Mouse (Mus musculus) heart, postnatal 0 days (tissue): Measurements from ENCODE around the gene Gli2. TPM values are rescaled to one million over a fixed set of nuclear protein-coding genes. Genes with fewer than 3 reads are reported as not detected.

Source experiments
- ATAC-seq: fragments of 200-750 bp; cut with Nextera tagmentation; 2 replicates; pipeline ENCODE4 v1.8.0; 2017; ENCODE audit warnings: low read depth, moderate number of reproducible peaks, moderate library complexity; ENCODE audit not compliant: insufficient read depth
- DNase-seq: peaks from one replicate; pipeline ENCODE4 v3.0.0-alpha.2; 2016; ENCODE audit warnings: low spot score
- H3K27ac ChIP-seq: fragments of 300-500 bp; sonication (generic); 2 replicates; pipeline ENCODE4 v1.5.1; 2014; ENCODE audit warnings: low read depth, mild to moderate bottlenecking
- H3K27me3 ChIP-seq: fragments of 300-500 bp; sonication (generic); 2 replicates; pipeline ENCODE4 v1.6.1; 2014; ENCODE audit warnings: low read length, mixed read lengths; ENCODE audit not compliant: control insufficient read depth, insufficient read depth
- H3K36me3 ChIP-seq: fragments of 300-500 bp; sonication (generic); replicated peaks from 2 replicates; pipeline ENCODE4 v1.6.1; 2014; ENCODE audit warnings: low read length, mixed read lengths; ENCODE audit not compliant: control insufficient read depth, insufficient read depth
- H3K4me1 ChIP-seq: fragments of 300-500 bp; sonication (generic); 2 replicates; pipeline ENCODE4 v1.6.1; 2014; ENCODE audit warnings: antibody characterized with exemption; ENCODE audit not compliant: control insufficient read depth, insufficient read depth
- H3K4me2 ChIP-seq: fragments of 300-500 bp; sonication (generic); 2 replicates; pipeline ENCODE4 v1.6.1; 2014; ENCODE audit warnings: low read depth, mild to moderate bottlenecking, low read length, moderate library complexity
- H3K4me3 ChIP-seq: fragments of 300-500 bp; sonication (generic); 2 replicates; pipeline ENCODE4 v1.5.1; 2014; ENCODE audit warnings: low read depth, low read length
- H3K9ac ChIP-seq: fragments of 300-500 bp; sonication (generic); replicated peaks from 2 replicates; pipeline ENCODE4 v1.6.1; 2014; ENCODE audit warnings: low read depth, low read length, mixed read lengths
- H3K9me3 ChIP-seq: fragments of 300-500 bp; sonication (generic); replicated peaks from 2 replicates; pipeline ENCODE4 v1.6.1; 2016; ENCODE audit warnings: low read length; ENCODE audit not compliant: control insufficient read depth
- CTCF ChIP-seq: IDR thresholded peaks from 2 replicates; pipeline ENCODE4 v1.5.1; 2016; ENCODE audit warnings: antibody characterized with exemption, control low read depth, low read depth
- EP300 ChIP-seq: IDR thresholded peaks from 2 replicates; pipeline ENCODE4 v1.6.1; 2016; ENCODE audit warnings: antibody characterized with exemption, low read depth
- WGBS: fragments of 180-500 bp; shearing (Covaris S2); extraction: QIAGEN DNeasy Blood & Tissue Kit; methylation state at CpG from one replicate; pipeline ENCODE4 v1.1.7; 2014; 5-methylcytosine and 5-hydroxymethylcytosine counted together
- polyA plus RNA-seq: library from polyadenylated mRNA; unstranded; fragments of >200 nt; fragmentation: Nextera tagmentation; extraction: Ambion mirVana; gene quantifications from 2 replicates; pipeline ENCODE4 v1.2.1, GENCODE M21; 2015
- total RNA-seq: library from RNA; depleted of rRNA; stranded (reverse); fragments of >200 nt; gene quantifications from 2 replicates; pipeline ENCODE4 v1.2.3, GENCODE M21; 2014; ENCODE audit warnings: low replicate concordance

Gene Gli2
- total and polyA plus RNA-seq, 2 experiments from 2014 or later: 0.93 to 14.7 TPM

DNA sequence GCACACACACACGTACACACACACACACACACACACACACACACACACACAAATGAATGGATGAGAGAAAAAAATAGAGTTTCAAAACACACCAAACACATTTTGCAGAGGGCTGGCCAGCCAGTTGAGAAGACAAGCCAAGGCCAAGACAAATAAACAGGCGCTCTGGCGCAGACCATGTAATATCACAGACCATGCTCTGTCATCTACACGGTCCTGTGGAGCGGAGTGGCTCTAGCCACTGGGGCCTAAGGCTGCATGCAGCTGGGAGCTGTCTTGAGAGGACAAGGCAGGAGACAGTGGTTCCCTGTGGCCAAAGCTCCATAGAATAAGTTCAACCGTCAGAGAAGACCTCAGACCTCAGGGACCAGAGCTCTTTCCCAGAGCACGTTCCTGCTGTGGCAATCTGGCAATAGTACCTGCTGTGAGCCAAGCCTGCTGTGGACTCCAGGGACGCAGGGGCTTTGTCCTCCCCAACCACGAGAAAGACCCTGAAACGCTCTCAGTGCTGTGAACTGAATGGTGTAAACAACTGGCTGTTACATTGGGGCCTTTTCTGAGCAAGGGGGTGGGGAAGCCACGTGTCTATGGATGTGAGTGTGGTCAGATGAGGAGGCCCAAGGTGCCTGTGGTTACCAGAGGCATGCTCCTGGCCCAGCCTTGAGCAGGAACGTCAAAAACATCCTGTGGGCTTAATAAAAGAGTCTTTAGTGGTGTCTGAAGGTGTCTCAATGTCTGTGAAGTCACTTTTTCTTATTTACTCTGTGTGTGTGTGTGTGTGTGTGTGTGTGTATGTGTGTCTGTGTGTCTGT is 125.7 kb downstream of the Gli2 start:
- no peak overlapping the region for H3K27ac ChIP-seq
- H3K27me3 ChIP-seq: no peaks in the 10 kb centered on the region
- no peak overlapping the region for H3K4me2 ChIP-seq
- no peaks in the 10 kb centered on the region for H3K4me1 ChIP-seq
- TF ChIP-seq EP300: no peak
- no peaks in the 10 kb centered on the region for H3K9me3 ChIP-seq
- no peaks in the 10 kb centered on the region for H3K36me3 ChIP-seq
- 56% methylated on average over 12 of the region's 12 CpGs for WGBS
- no peak overlapping the region for H3K4me3 ChIP-seq
- no peak overlapping the region for H3K9ac ChIP-seq
- DNase-seq: peak; percentile 14
- ATAC-seq: peak; percentile 64

- 81% methylated on average over 7 of the region's 7 CpGs for WGBS
Observed at GRCm38 (mm10) chr1:118926556-118926955, 126.9 kb downstream of the Gli2 start.

GRCm38 (mm10) chr1:118922189-118922588 is 131.2 kb downstream of the Gli2 start:
- Histone ChIP-seq H3K4me3 (no peak overlapping the region), H3K9me3 (no peaks in the 10 kb centered on the region), H3K27ac (no peak overlapping the region), H3K27me3 (no peaks in the 10 kb centered on the region), H3K4me2 (no peak overlapping the region), H3K4me1 (no peaks in the 10 kb centered on the region), H3K9ac (no peak overlapping the region), H3K36me3 (no peaks in the 10 kb centered on the region)
- TF ChIP-seq CTCF (no peak), EP300 (no peak)
- WGBS: 86% methylated on average over 6 of the region's 6 CpGs
- DNase-seq: no peak
- no peak for ATAC-seq

More at GRCm38 (mm10) chr1:118926556-118926955, 126.9 kb downstream of the Gli2 start:
- DNase-seq (no peak), ATAC-seq (no peak)
- H3K4me3 ChIP-seq: no peak overlapping the region
- no peaks in the 10 kb centered on the region for H3K4me1 ChIP-seq
- no peaks in the 10 kb centered on the region for H3K27me3 ChIP-seq
- TF ChIP-seq EP300 (no peak), CTCF (no peak)
- H3K9ac ChIP-seq: no peak overlapping the region
- H3K4me2 ChIP-seq: no peak overlapping the region
- H3K9me3 ChIP-seq: no peaks in the 10 kb centered on the region
- H3K36me3 ChIP-seq: no peaks in the 10 kb centered on the region
- H3K27ac ChIP-seq: no peak overlapping the region

GRCm38 (mm10) chr1:118917520-118918220 is 135.7 kb downstream of the Gli2 start:
- Histone ChIP-seq H3K27me3 (no peaks in the 10 kb centered on the region), H3K9ac (no peak overlapping the region), H3K4me2 (no peak overlapping the region), H3K27ac (no peak overlapping the region), H3K9me3 (no peaks in the 10 kb centered on the region), H3K4me1 (no peaks in the 10 kb centered on the region), H3K4me3 (no peak overlapping the region), H3K36me3 (no peaks in the 10 kb centered on the region)
- no peak for TF ChIP-seq EP300
- TF ChIP-seq CTCF: no peak
- no peak for ATAC-seq
- WGBS: 77% methylated on average over 7 of the region's 7 CpGs
- no peak for DNase-seq

- TF ChIP-seq CTCF (no peak), EP300 (no peak)
- Histone ChIP-seq H3K4me2 (no peak overlapping the region), H3K27me3 (no peaks in the 10 kb centered on the region), H3K9ac (no peak overlapping the region), H3K4me3 (no peak overlapping the region), H3K36me3 (no peaks in the 10 kb centered on the region), H3K27ac (no peak overlapping the region), H3K9me3 (no peaks in the 10 kb centered on the region), H3K4me1 (no peaks in the 10 kb centered on the region)
- ATAC-seq (peak; percentile 44), DNase-seq (no peak)
- WGBS: 49% methylated on average over 12 of the region's 12 CpGs
Observed at GRCm38 (mm10) chr1:118916477-118917075, 136.8 kb downstream of the Gli2 start.
